Mouse (Mus musculus): Measurements from ENCODE around the gene Stk24. TPM values are rescaled to one million over a fixed set of nuclear protein-coding genes. Genes with fewer than 3 reads are reported as not detected.
"Not testable (repeated sequence)": the region's sequence is repeated elsewhere in the genome, so short reads cannot be mapped to it uniquely, and the experiment has no call there.

Gene Stk24
- polyA plus RNA-seq, 1 experiment, result 7.8 TPM

GRCm38 (mm10) chr14:121414635-121415241 is 34.9 kb upstream of the Stk24 start:
- Histone ChIP-seq H3K27me3 (ENCODE audit: control insufficient read depth) (peaks cover 6% of the 10 kb centered on the region), H3K4me1 (ENCODE audit: control insufficient read depth) (peaks cover 3% of the 10 kb centered on the region), H3K4me3 (replicated peaks) (no peak overlapping the region), H3K36me3 (ENCODE audit: control insufficient read depth) (no peaks in the 10 kb centered on the region), H3K9me3 (ENCODE audit: control insufficient read depth, low read length) (no peaks in the 10 kb centered on the region)
- no peak for TF ChIP-seq TAL1 (IDR thresholded peaks at IDR 0.05; ENCODE audit: low read length)

DNA sequence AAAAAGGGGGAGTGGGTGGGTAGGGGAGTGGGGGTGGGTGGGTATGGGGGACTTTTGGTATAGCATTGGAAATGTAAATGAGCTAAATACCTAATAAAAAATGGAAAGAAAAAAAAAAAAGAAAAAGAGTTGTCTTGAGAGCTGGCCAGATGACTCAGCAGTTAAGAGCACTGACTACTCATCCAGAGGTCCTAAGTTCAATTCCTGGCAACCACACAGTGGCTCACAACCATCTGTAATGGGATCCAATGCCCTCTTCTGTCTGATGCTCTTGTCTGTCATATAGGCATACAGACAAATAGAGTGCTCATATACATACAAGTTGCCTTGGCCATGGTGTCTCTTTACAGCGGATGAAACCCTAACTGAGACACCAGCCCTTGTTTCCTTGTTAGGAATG is 33.9 kb upstream of the Stk24 start:
- H3K4me3 ChIP-seq (replicated peaks); H3K36me3 ChIP-seq (ENCODE audit: control insufficient read depth); H3K4me1 ChIP-seq (ENCODE audit: control insufficient read depth); H3K9me3 ChIP-seq (ENCODE audit: control insufficient read depth, low read length); H3K27me3 ChIP-seq (ENCODE audit: control insufficient read depth): not testable (repeated sequence)

DNA sequence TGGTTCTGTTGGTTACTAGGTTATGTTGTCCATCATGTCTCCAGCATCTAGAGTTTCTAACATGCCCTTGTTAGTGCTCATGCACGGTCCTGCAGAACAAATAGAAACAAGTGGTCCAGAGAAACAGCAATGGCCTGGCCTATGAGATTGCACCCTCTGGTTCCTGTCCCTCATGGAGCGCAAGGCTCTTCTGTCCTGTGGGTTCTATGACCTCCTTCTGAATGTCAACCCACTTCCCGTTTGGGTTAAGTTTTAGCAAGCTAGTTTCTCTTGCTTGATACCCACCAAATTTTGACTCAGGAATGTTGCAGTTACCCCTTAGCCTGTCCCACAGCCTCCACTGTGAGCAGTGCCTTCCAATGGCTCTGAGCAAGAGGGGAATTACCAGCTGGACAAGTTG is 29.1 kb upstream of the Stk24 start:
- Histone ChIP-seq H3K9me3 (ENCODE audit: control insufficient read depth, low read length) (no peaks in the 10 kb centered on the region), H3K27me3 (ENCODE audit: control insufficient read depth) (peaks cover 3% of the 10 kb centered on the region; the same call in 1 of the 2 replicates), H3K4me1 (ENCODE audit: control insufficient read depth) (peaks cover 2% of the 10 kb centered on the region), H3K36me3 (ENCODE audit: control insufficient read depth) (no peaks in the 10 kb centered on the region), H3K4me3 (replicated peaks) (no peak overlapping the region)
- TF ChIP-seq GATA1 (IDR thresholded peaks at IDR 0.05; ENCODE audit: low read length) (no peak), TAL1 (IDR thresholded peaks at IDR 0.05; ENCODE audit: low read length) (no peak)

DNA sequence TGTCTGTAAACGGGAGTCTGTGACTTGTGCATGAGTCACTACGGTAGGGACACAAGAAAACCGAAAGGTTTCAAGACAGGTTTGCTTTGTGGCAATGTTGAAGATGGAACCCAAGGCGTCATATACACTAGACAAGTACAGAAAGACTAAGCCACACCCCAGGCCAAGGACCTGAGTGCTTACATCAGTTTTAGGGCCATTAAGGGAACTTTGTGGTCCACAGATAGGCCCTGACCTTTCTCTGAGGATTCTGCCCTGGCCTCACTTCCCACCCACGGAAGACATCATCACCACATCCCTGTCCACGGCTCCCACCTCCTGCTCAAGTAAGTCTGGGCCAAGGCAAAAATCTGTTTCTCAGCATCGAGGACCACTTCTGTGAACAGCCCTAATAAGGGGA is 27.1 kb upstream of the Stk24 start:
- Histone ChIP-seq H3K36me3 (ENCODE audit: control insufficient read depth) (no peaks in the 10 kb centered on the region), H3K9me3 (ENCODE audit: control insufficient read depth, low read length) (no peaks in the 10 kb centered on the region), H3K4me3 (replicated peaks) (no peak overlapping the region), H3K4me1 (ENCODE audit: control insufficient read depth) (no peaks in the 10 kb centered on the region), H3K27me3 (ENCODE audit: control insufficient read depth) (peaks cover 3% of the 10 kb centered on the region; the same call in 1 of the 2 replicates)
- TF ChIP-seq GATA1 (IDR thresholded peaks at IDR 0.05; ENCODE audit: low read length) (no peak), TAL1 (IDR thresholded peaks at IDR 0.05; ENCODE audit: low read length) (no peak)

DNA sequence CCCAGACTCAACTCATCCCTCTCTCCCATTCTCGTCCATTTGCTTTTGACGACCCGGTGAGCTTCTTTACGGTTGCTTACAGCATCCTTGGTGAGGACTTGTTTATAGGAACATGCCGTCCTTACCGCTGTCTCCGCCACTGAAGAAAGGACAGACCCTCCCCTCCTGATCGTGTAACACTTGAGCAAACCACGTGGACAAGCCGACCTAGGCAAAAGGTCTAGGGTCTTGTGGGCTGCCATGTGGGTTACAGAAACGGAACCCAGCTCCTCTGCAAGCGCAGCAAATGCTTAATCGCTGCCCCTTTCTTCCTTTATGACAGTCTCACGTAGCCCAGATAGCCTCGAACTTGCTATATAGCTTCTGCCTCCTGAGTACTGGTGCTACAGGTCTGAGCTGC is 25.7 kb upstream of the Stk24 start:
- H3K4me3 ChIP-seq (replicated peaks), result no peak overlapping the region
- H3K27me3 ChIP-seq (ENCODE audit: control insufficient read depth), result peaks cover 4% of the 10 kb centered on the region; the same call in 1 of the 2 replicates
- no peak for TF ChIP-seq GATA1 (IDR thresholded peaks at IDR 0.05; ENCODE audit: low read length)
- no peak for TF ChIP-seq TAL1 (IDR thresholded peaks at IDR 0.05; ENCODE audit: low read length)
- H3K4me1 ChIP-seq (ENCODE audit: control insufficient read depth), result no peaks in the 10 kb centered on the region
- H3K9me3 ChIP-seq (ENCODE audit: control insufficient read depth, low read length), result no peaks in the 10 kb centered on the region
- no peaks in the 10 kb centered on the region for H3K36me3 ChIP-seq (ENCODE audit: control insufficient read depth)

GRCm38 (mm10) chr14:121405120-121405519 is 25.3 kb upstream of the Stk24 start:
- Histone ChIP-seq H3K27me3 (ENCODE audit: control insufficient read depth) (peaks cover 7% of the 10 kb centered on the region; the same call in 1 of the 2 replicates), H3K4me3 (replicated peaks) (no peak overlapping the region)

DNA sequence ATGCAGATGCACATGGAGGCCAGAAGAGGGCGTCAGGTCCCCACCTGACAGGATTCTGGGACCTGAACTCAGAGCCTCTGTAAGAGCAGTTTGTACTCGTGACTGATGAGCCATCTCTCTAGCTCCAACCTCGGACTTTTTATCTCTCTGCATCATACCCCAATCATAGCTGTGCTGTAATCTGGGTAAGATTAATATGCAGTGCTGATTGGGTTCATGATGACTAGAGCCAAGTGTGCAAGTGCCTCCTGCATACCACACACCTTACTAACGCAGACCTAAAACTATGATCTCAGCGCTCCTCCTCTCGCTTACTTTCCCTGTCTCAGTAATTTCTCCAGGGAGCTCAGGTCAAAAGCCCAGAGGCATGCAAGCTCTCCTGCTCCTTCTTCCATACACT is 19.9 kb upstream of the Stk24 start:
- TF ChIP-seq TAL1 (IDR thresholded peaks at IDR 0.05; ENCODE audit: low read length) (no peak), GATA1 (IDR thresholded peaks at IDR 0.05; ENCODE audit: low read length) (no peak)
- Histone ChIP-seq H3K4me1 (ENCODE audit: control insufficient read depth) (no peaks in the 10 kb centered on the region), H3K4me3 (replicated peaks) (no peak overlapping the region), H3K36me3 (ENCODE audit: control insufficient read depth) (no peaks in the 10 kb centered on the region), H3K27me3 (ENCODE audit: control insufficient read depth) (peaks cover 7% of the 10 kb centered on the region; the same call in 1 of the 2 replicates), H3K9me3 (ENCODE audit: control insufficient read depth, low read length) (no peaks in the 10 kb centered on the region)

More at GRCm38 (mm10) chr14:121405120-121405519, 25.3 kb upstream of the Stk24 start:
- TF ChIP-seq TAL1 (IDR thresholded peaks at IDR 0.05; ENCODE audit: low read length) (no peak), GATA1 (IDR thresholded peaks at IDR 0.05; ENCODE audit: low read length) (no peak)
- no peaks in the 10 kb centered on the region for H3K36me3 ChIP-seq (ENCODE audit: control insufficient read depth)
- no peaks in the 10 kb centered on the region for H3K4me1 ChIP-seq (ENCODE audit: control insufficient read depth)
- H3K9me3 ChIP-seq (ENCODE audit: control insufficient read depth, low read length), result no peaks in the 10 kb centered on the region

DNA sequence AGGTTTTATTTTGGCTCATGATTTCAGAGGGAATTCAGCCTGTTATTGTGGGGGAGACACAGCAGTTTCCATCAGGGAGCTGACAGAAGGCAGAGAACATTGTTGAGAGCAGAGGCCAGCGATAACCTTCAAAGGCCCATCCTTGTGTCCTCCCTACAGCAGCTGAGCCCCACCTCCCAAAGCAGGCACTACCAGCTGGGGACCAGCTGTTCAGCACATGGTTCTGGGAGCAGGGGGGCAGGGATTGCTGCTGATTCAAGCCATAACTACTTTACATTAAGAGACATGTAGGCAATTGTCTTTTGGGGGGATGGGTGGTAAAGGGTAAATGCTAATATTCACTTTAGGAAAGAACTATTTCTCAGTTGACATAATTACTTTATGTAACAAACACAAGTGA is 17.7 kb upstream of the Stk24 start:
- Histone ChIP-seq H3K9me3 (ENCODE audit: control insufficient read depth, low read length) (no peaks in the 10 kb centered on the region), H3K4me1 (ENCODE audit: control insufficient read depth) (no peaks in the 10 kb centered on the region), H3K4me3 (replicated peaks) (no peak overlapping the region), H3K27me3 (ENCODE audit: control insufficient read depth) (0 out of 2 replicates have a peak, but pooled peaks cover 4% of the 10 kb centered on the region), H3K36me3 (ENCODE audit: control insufficient read depth) (no peaks in the 10 kb centered on the region)
- no peak for TF ChIP-seq GATA1 (IDR thresholded peaks at IDR 0.05; ENCODE audit: low read length)

GRCm38 (mm10) chr14:121395125-121395524 is 15.3 kb upstream of the Stk24 start:
- no peaks in the 10 kb centered on the region for H3K36me3 ChIP-seq (ENCODE audit: control insufficient read depth)
- TF ChIP-seq TAL1 (IDR thresholded peaks at IDR 0.05; ENCODE audit: low read length) (no peak), GATA1 (IDR thresholded peaks at IDR 0.05; ENCODE audit: low read length) (no peak)
- H3K27me3 ChIP-seq (ENCODE audit: control insufficient read depth), result no peaks in the 10 kb centered on the region
- H3K4me3 ChIP-seq (replicated peaks), result no peak overlapping the region
- no peaks in the 10 kb centered on the region for H3K4me1 ChIP-seq (ENCODE audit: control insufficient read depth)
- no peaks in the 10 kb centered on the region for H3K9me3 ChIP-seq (ENCODE audit: control insufficient read depth, low read length)

GRCm38 (mm10) chr14:121391927-121392326 is 12.1 kb upstream of the Stk24 start:
- Histone ChIP-seq H3K36me3 (ENCODE audit: control insufficient read depth) (no peaks in the 10 kb centered on the region), H3K27me3 (ENCODE audit: control insufficient read depth) (no peaks in the 10 kb centered on the region), H3K9me3 (ENCODE audit: control insufficient read depth, low read length) (peaks cover 3% of the 10 kb centered on the region; the same call in 1 of the 2 replicates), H3K4me1 (ENCODE audit: control insufficient read depth) (no peaks in the 10 kb centered on the region), H3K4me3 (replicated peaks) (no peak overlapping the region)
- no peak for TF ChIP-seq TAL1 (IDR thresholded peaks at IDR 0.05; ENCODE audit: low read length)
- TF ChIP-seq GATA1 (IDR thresholded peaks at IDR 0.05; ENCODE audit: low read length), result no peak
